Comparison of ENCODE assay signal across 19 mouse cellular contexts in genomic region chr1:70853446-70853845, GRCm38 (mm10).
DNase-seq lines count a peak whose midpoint lies in the region; ATAC-seq and TF ChIP-seq lines count a peak whose summit lies in the region.
"Had no signal": no experiment of that assay in that cellular context is flagged by ENCODE, and none has a peak within 500 bp of the region (broad histone marks: within the 10 kb centered on the region; RNA-seq: fewer than 3 reads in every experiment).

No protein-coding gene starts in this region.

- 20% methylated on average over 11 of the region's 11 CpGs for WGBS in heart, embryonic 14.5 days
- WGBS in intestine, embryonic 14.5 days = 71% methylated on average over 11 of the region's 11 CpGs
- 64% methylated on average over 11 of the region's 11 CpGs for WGBS in intestine, embryonic 16.5 days
- WGBS in midbrain, postnatal 0 days = 67% methylated on average over 11 of the region's 11 CpGs
- 88% methylated on average over 11 of the region's 11 CpGs for WGBS in midbrain, embryonic 11.5 days
- WGBS in kidney, embryonic 16.5 days = 94% methylated on average over 11 of the region's 11 CpGs

- peak overlapping the region; percentile 2 to 67; a peak in 2 of 4 replicates for H3K27ac ChIP-seq in heart, embryonic 14.5 days (replicated peaks in 1 of 2; ENCODE audit: control insufficient read depth in 1 of 2, insufficient read depth in 1 of 2, low read depth in 2 of 2, low read length in 2 of 2)
- H3K27ac ChIP-seq in intestine, embryonic 14.5 days (ENCODE audit: low read depth) = no peak overlapping the region
- no peak overlapping the region for H3K27ac ChIP-seq in intestine, embryonic 16.5 days (ENCODE audit: low read length)
- no peak overlapping the region for H3K27ac ChIP-seq in midbrain, postnatal 0 days (ENCODE audit: low read depth, low read length)
- no peak overlapping the region for H3K27ac ChIP-seq in midbrain, embryonic 11.5 days (ENCODE audit: low read depth, low read length)
- H3K27ac ChIP-seq in kidney, embryonic 16.5 days (ENCODE audit: low read length) = no peak overlapping the region
- H3K27ac ChIP-seq: hindbrain, embryonic 10.5 days; left cerebral cortex, adult 2 months; limb, embryonic 12.5 days; liver, embryonic 14.5 days had no signal

- peak overlapping the region; percentile 15; the same call in 1 of the 2 replicates for H3K4me2 ChIP-seq in heart, embryonic 14.5 days (ENCODE audit: low read length)
- H3K4me2 ChIP-seq in intestine, embryonic 14.5 days (ENCODE audit: low read length) = no peak overlapping the region
- H3K4me2 ChIP-seq in intestine, embryonic 16.5 days (ENCODE audit: low read depth, low read length) = no peak overlapping the region
- H3K4me2 ChIP-seq in midbrain, postnatal 0 days (ENCODE audit: low read depth, low read length, poor library complexity, severe bottlenecking) = no peak overlapping the region
- H3K4me2 ChIP-seq in midbrain, embryonic 11.5 days = no peak overlapping the region
- H3K4me2 ChIP-seq in kidney, embryonic 16.5 days (replicated peaks; ENCODE audit: low read depth, low read length) = no peak overlapping the region
- H3K4me2 ChIP-seq: limb, embryonic 12.5 days had no signal

- no peak for TF ChIP-seq CTCF in midbrain, postnatal 0 days (IDR thresholded peaks at IDR 0.05)

- ATAC-seq in heart, embryonic 14.5 days (ENCODE audit: insufficient number of reproducible peaks, insufficient read depth, low FRiP score, low read depth) = peak; percentile 66; the same call in 1 of the 2 replicates
- no peak for ATAC-seq in intestine, embryonic 14.5 days (replicated peaks; ENCODE audit: low FRiP score, low TSS enrichment, low read depth)
- ATAC-seq in intestine, embryonic 16.5 days = no peak; the same call in 1 of the 2 replicates
- no peak for ATAC-seq in midbrain, postnatal 0 days (ENCODE audit: low FRiP score)
- ATAC-seq in midbrain, embryonic 11.5 days (ENCODE audit: low FRiP score) = no peak
- no peak for ATAC-seq in kidney, embryonic 16.5 days (ENCODE audit: low FRiP score, low TSS enrichment)
- ATAC-seq: intestine, postnatal 0 days; midbrain, embryonic 16.5 days had no signal

- peaks cover 3 to 8% of the 10 kb centered on the region in 2 experiments; a peak in 3 of 4 replicates for H3K4me1 ChIP-seq in heart, embryonic 14.5 days (ENCODE audit: control insufficient read depth in 2 of 2, insufficient read depth in 2 of 2, low read length in 2 of 2)
- no peaks in the 10 kb centered on the region for H3K4me1 ChIP-seq in intestine, embryonic 14.5 days (replicated peaks; ENCODE audit: control insufficient read depth, insufficient read depth, low read length)
- H3K4me1 ChIP-seq in intestine, embryonic 16.5 days (ENCODE audit: control insufficient read depth, insufficient read depth, low read length) = no peaks in the 10 kb centered on the region
- H3K4me1 ChIP-seq in midbrain, postnatal 0 days (ENCODE audit: insufficient read depth, low read length) = no peaks in the 10 kb centered on the region
- no peaks in the 10 kb centered on the region for H3K4me1 ChIP-seq in midbrain, embryonic 11.5 days (ENCODE audit: control insufficient read depth, insufficient read depth, low read length)
- H3K4me1 ChIP-seq in kidney, embryonic 16.5 days (ENCODE audit: insufficient read depth, low read length) = no peaks in the 10 kb centered on the region
- H3K4me1 ChIP-seq: limb, embryonic 12.5 days; megakaryocyte, embryonic 14.5 days had no signal

- H3K27me3 ChIP-seq in heart, embryonic 14.5 days (ENCODE audit: control insufficient read depth, insufficient read depth, low read length) = no peaks in the 10 kb centered on the region
- no peaks in the 10 kb centered on the region for H3K27me3 ChIP-seq in intestine, embryonic 14.5 days (replicated peaks; ENCODE audit: control insufficient read depth, insufficient read depth, low read length)
- no peaks in the 10 kb centered on the region for H3K27me3 ChIP-seq in intestine, embryonic 16.5 days (replicated peaks; ENCODE audit: control insufficient read depth, insufficient read depth, low read length)
- H3K27me3 ChIP-seq in midbrain, postnatal 0 days (ENCODE audit: insufficient read depth, low read length) = no peaks in the 10 kb centered on the region
- no peaks in the 10 kb centered on the region for H3K27me3 ChIP-seq in midbrain, embryonic 11.5 days (ENCODE audit: control insufficient read depth, insufficient read depth, low read length)
- H3K27me3 ChIP-seq in kidney, embryonic 16.5 days (ENCODE audit: insufficient read depth, low read length) = peaks cover 5% of the 10 kb centered on the region; the same call in 1 of the 2 replicates
- H3K27me3 ChIP-seq: limb, embryonic 12.5 days; megakaryocyte, embryonic 14.5 days had no signal

- DNase-seq in heart, adult 11 months = no peak
- peak; percentile 54 for DNase-seq in intestine, embryonic 14.5 days (ENCODE audit: low spot score)
- peak; percentile 51 for DNase-seq in midbrain, postnatal 0 days (ENCODE audit: low spot score)
- no peak for DNase-seq in midbrain, embryonic 11.5 days (ENCODE audit: low spot score, missing footprints)
- DNase-seq: cerebellum, adult 11 months; cerebellum, postnatal 36 days; kidney, postnatal 14 days; thymus, postnatal 25 days had no signal

- H3K4me3 ChIP-seq in heart, embryonic 14.5 days (ENCODE audit: control insufficient read depth in 1 of 2, insufficient read depth in 1 of 2, low read depth in 1 of 2, low read length in 2 of 2) = no peak overlapping the region
- no peak overlapping the region for H3K4me3 ChIP-seq in intestine, embryonic 14.5 days (ENCODE audit: low read depth, low read length)
- H3K4me3 ChIP-seq in intestine, embryonic 16.5 days (ENCODE audit: low read length) = no peak overlapping the region
- no peak overlapping the region for H3K4me3 ChIP-seq in midbrain, postnatal 0 days (ENCODE audit: low read depth, low read length)
- H3K4me3 ChIP-seq in midbrain, embryonic 11.5 days (ENCODE audit: low read depth, low read length) = no peak overlapping the region
- H3K4me3 ChIP-seq in kidney, embryonic 16.5 days (ENCODE audit: low read length) = no peak overlapping the region
- H3K4me3 ChIP-seq: erythroblast, embryonic 14.5 days; hindbrain, embryonic 10.5 days; left cerebral cortex, adult 2 months; limb, embryonic 12.5 days; megakaryocyte, embryonic 14.5 days had no signal

- H3K9ac ChIP-seq in heart, embryonic 14.5 days (ENCODE audit: low read length) = no peak overlapping the region
- H3K9ac ChIP-seq in intestine, embryonic 14.5 days (ENCODE audit: low read length) = no peak overlapping the region
- H3K9ac ChIP-seq in intestine, embryonic 16.5 days (ENCODE audit: low read depth, low read length) = no peak overlapping the region
- H3K9ac ChIP-seq in midbrain, postnatal 0 days (replicated peaks; ENCODE audit: low read length, poor library complexity, severe bottlenecking) = no peak overlapping the region
- no peak overlapping the region for H3K9ac ChIP-seq in midbrain, embryonic 11.5 days (ENCODE audit: low read length)
- no peak overlapping the region for H3K9ac ChIP-seq in kidney, embryonic 16.5 days (replicated peaks; ENCODE audit: low read length)
- H3K9ac ChIP-seq: limb, embryonic 12.5 days; liver, embryonic 14.5 days had no signal

- no peaks in the 10 kb centered on the region for H3K36me3 ChIP-seq in heart, embryonic 14.5 days (ENCODE audit: control insufficient read depth, insufficient read depth, low read length)
- no peaks in the 10 kb centered on the region for H3K36me3 ChIP-seq in intestine, embryonic 14.5 days (ENCODE audit: control insufficient read depth, insufficient read depth, low read length)
- no peaks in the 10 kb centered on the region for H3K36me3 ChIP-seq in intestine, embryonic 16.5 days (ENCODE audit: control insufficient read depth, insufficient read depth, low read length)
- no peaks in the 10 kb centered on the region for H3K36me3 ChIP-seq in midbrain, postnatal 0 days (ENCODE audit: insufficient read depth, low read length)
- H3K36me3 ChIP-seq in midbrain, embryonic 11.5 days (ENCODE audit: control insufficient read depth, insufficient read depth, low read length) = no peaks in the 10 kb centered on the region
- H3K36me3 ChIP-seq in kidney, embryonic 16.5 days (ENCODE audit: insufficient read depth, low read length) = no peaks in the 10 kb centered on the region
- H3K36me3 ChIP-seq: hindbrain, embryonic 10.5 days; limb, embryonic 12.5 days had no signal

- no peaks in the 10 kb centered on the region for H3K9me3 ChIP-seq in heart, embryonic 14.5 days (ENCODE audit: control insufficient read depth, low read length)
- H3K9me3 ChIP-seq in intestine, embryonic 14.5 days (ENCODE audit: control insufficient read depth, low read length) = no peaks in the 10 kb centered on the region
- H3K9me3 ChIP-seq in intestine, embryonic 16.5 days (ENCODE audit: control insufficient read depth, low read length) = no peaks in the 10 kb centered on the region
- no peaks in the 10 kb centered on the region for H3K9me3 ChIP-seq in midbrain, postnatal 0 days (ENCODE audit: low read length)
- no peaks in the 10 kb centered on the region for H3K9me3 ChIP-seq in midbrain, embryonic 11.5 days (ENCODE audit: control insufficient read depth, low read length)
- no peaks in the 10 kb centered on the region for H3K9me3 ChIP-seq in kidney, embryonic 16.5 days (ENCODE audit: low read length)
- H3K9me3 ChIP-seq: hindbrain, embryonic 10.5 days; limb, embryonic 12.5 days had no signal

Comparison
In these comparisons a context has a peak if more than half of its experiments do, and no peak if none do; other contexts are left out.
1. DNase-seq: peak in intestine, embryonic 14.5 days (single experiment) and midbrain, postnatal 0 days (single experiment); none in heart, adult 11 months (single experiment) and midbrain, embryonic 11.5 days (single experiment).
2. H3K27ac ChIP-seq: peak in heart, embryonic 14.5 days (2 of 2); none in intestine, embryonic 14.5 days (single experiment), intestine, embryonic 16.5 days (single experiment), midbrain, postnatal 0 days (single experiment), midbrain, embryonic 11.5 days (single experiment) and kidney, embryonic 16.5 days (single experiment).